Mouse (Mus musculus) heart, embryonic 15.5 days (tissue): Measurements from ENCODE around the gene AI464131. TPM values are rescaled to one million over a fixed set of nuclear protein-coding genes. Genes with fewer than 3 reads are reported as not detected.

Source experiments
- ATAC-seq: fragments of 200-750 bp; cut with Nextera tagmentation; replicated peaks from 2 replicates; pipeline ENCODE4 v1.8.0; 2017; ENCODE audit warnings: low read depth, moderate TSS enrichment; ENCODE audit not compliant: insufficient number of reproducible peaks, insufficient read depth, low FRiP score
- H3K27ac ChIP-seq: fragments of 300-500 bp; sonication (generic); 2 replicates; pipeline ENCODE4 v1.5.1; 2015; ENCODE audit warnings: mild to moderate bottlenecking, inconsistent platforms
- H3K27me3 ChIP-seq: fragments of 300-500 bp; sonication (generic); 2 replicates; pipeline ENCODE4 v1.6.1; 2015; ENCODE audit warnings: inconsistent platforms
- H3K36me3 ChIP-seq: fragments of 300-500 bp; sonication (generic); 2 replicates; pipeline ENCODE4 v1.6.1; 2015; ENCODE audit warnings: mild to moderate bottlenecking, inconsistent platforms
- H3K4me1 ChIP-seq: fragments of 300-500 bp; sonication (generic); replicated peaks from 2 replicates; pipeline ENCODE4 v1.6.1; 2015; ENCODE audit warnings: inconsistent platforms
- H3K4me2 ChIP-seq: fragments of 300-500 bp; sonication (generic); 2 replicates; pipeline ENCODE4 v1.6.1; 2015; ENCODE audit warnings: inconsistent platforms, mild to moderate bottlenecking, moderate library complexity
- H3K4me3 ChIP-seq: fragments of 300-500 bp; sonication (generic); 2 replicates; pipeline ENCODE4 v1.5.1; 2015; ENCODE audit warnings: mild to moderate bottlenecking, inconsistent platforms
- H3K9ac ChIP-seq: fragments of 300-500 bp; sonication (generic); 2 replicates; pipeline ENCODE4 v1.6.1; 2015; ENCODE audit warnings: mild to moderate bottlenecking, inconsistent platforms
- H3K9me3 ChIP-seq: fragments of 300-500 bp; sonication (generic); replicated peaks from 2 replicates; pipeline ENCODE4 v1.6.1; 2016; ENCODE audit warnings: inconsistent platforms
- WGBS: fragments of 180-500 bp; shearing (Covaris S2); methylation state at CpG from one replicate; pipeline ENCODE4 v1.1.7; 2015; ENCODE audit warnings: mixed read lengths; 5-methylcytosine and 5-hydroxymethylcytosine counted together
- polyA plus RNA-seq: library from polyadenylated mRNA; unstranded; fragments of >200 nt; fragmentation: Nextera tagmentation; extraction: Ambion mirVana; gene quantifications from 2 replicates; pipeline ENCODE4 v1.2.1, GENCODE M21; 2015

The AI464131 gene
- polyA plus RNA-seq, 1 experiment from 2014 or later = 2.7 TPM

DNA sequence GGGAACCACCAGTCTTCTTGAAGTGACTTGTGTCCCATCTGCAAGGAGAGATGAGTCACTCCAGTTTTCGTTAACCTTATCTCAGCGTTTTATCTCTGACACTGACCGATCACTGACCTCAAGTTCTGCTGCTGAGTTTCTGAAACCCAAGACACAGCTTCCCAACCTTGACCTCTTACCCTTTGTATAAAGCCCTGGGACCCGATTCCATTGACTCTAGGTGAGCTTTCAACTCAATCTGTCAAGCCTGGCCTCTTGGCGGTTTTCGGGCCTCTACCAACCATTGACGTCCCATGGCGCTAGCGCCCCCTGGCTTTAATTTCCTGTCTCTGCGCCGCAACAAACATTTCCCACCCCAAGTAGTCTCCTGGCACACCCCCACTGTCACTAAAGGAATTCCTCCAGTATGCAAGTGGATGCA, 2.3 kb upstream of the AI464131 start:
- whole genome bisulfite sequencing = 49% methylated on average over 11 of the region's 11 CpGs
- H3K27me3 ChIP-seq = peaks cover 50% of the 10 kb centered on the region

DNA sequence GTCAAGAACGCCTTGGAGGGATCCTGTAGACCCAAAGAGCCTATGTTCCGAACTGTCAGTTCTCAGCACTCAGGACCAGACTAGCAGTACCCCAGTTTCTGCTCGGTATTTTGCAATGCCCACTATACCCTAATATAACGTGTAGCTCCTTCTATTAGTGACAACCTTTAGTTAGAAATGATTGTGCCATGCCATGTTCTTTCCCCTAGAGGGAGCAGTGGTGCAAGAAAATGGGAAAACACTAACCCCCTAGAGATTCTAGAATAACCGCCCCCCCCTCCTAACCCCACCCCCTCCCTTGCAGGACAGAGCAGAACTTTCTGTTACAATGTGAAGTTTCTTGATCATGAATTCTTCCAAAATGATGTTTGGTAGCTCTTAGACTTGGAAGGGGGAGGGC, 1.4 kb upstream of the AI464131 start:
- Histone ChIP-seq H3K36me3 (no peaks in the 10 kb centered on the region), H3K4me3 (no peak overlapping the region), H3K9me3 (no peaks in the 10 kb centered on the region), H3K4me1 (peaks cover 30% of the 10 kb centered on the region), H3K27me3 (peaks cover 53% of the 10 kb centered on the region), H3K27ac (no peak overlapping the region), H3K9ac (no peak overlapping the region), H3K4me2 (no peak overlapping the region)
- 72% methylated on average over 5 of the region's 5 CpGs for WGBS
- no peak for ATAC-seq

More for the DNA sequence above, 2.3 kb upstream of the AI464131 start:
- Histone ChIP-seq H3K9me3 (no peaks in the 10 kb centered on the region), H3K4me2 (no peak overlapping the region), H3K4me3 (no peak overlapping the region), H3K27ac (no peak overlapping the region), H3K36me3 (no peaks in the 10 kb centered on the region), H3K4me1 (peaks cover 30% of the 10 kb centered on the region), H3K9ac (no peak overlapping the region)
- ATAC-seq = no peak

DNA sequence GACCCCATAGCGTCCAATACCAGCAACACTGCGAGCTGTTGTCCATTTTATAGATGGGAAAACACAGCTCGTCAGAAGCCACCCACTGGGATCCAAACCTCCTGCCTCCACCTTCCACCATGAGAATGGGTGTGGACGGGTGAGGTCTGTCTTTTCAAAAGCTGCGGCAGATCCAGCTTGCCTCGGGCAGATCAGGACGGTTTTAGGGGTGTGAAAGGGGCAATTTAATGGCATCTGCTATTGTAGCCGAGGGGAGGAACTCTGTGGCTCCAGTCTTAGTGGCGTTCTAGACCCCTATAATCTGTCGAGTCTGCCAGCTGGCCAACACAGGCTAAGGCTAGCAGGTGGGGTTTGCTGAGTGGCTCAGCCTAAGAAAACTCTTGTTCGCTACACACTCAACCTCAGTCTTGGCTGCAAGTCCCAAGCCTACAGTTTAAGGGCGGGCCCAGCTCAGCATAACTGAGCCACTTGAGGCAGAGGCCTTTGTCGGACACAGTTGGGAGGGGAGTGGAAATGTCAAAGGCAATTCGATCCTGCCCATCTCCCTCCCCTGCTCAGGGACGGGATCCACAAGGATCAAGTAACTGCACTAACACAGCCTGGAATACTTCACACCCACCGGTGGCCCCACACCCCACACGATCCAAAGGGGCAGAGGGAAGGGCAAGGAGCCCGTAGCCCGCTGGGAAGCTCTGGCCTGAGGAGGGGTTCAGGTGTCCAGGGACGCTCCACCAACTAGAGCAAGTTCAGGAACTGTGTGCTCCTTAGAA, 520 bp downstream of the AI464131 start:
- Histone ChIP-seq H3K27me3 (peaks cover 54% of the 10 kb centered on the region), H3K4me3 (peak overlapping the region; percentile 53), H3K4me2 (peak overlapping the region; percentile 86), H3K4me1 (peaks cover 47% of the 10 kb centered on the region), H3K27ac (peak overlapping the region; percentile 53; the same call in 1 of the 2 replicates), H3K9me3 (no peaks in the 10 kb centered on the region), H3K36me3 (no peaks in the 10 kb centered on the region), H3K9ac (peak overlapping the region; percentile 63)
- peak; percentile 16 for ATAC-seq
- WGBS = 16% methylated on average over 20 of the region's 20 CpGs

DNA sequence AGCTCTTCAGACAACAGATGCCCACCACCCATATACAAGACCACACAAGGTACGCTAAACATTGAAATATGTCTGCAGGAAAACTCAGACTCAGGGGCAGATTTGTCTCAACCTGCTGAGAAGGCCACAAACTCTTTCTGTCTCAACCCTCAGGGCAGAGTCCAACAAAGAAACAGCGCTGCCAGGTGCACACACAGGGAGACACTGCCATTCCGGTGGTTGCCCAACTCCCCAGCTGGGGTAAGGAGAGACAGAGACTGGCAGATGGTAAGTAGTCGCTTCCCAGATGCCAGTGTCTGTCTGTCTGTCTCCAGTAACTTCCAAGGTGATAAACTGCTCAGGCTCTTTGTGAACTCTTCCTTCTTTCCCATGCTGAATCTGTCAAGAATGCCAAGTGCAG, 2.1 kb downstream of the AI464131 start:
- Histone ChIP-seq H3K36me3 (no peaks in the 10 kb centered on the region), H3K9ac (no peak overlapping the region), H3K4me1 (peaks cover 34% of the 10 kb centered on the region), H3K4me3 (no peak overlapping the region), H3K9me3 (no peaks in the 10 kb centered on the region), H3K27me3 (peaks cover 68% of the 10 kb centered on the region), H3K27ac (no peak overlapping the region), H3K4me2 (no peak overlapping the region)
- no peak for ATAC-seq
- 87% methylated on average over 4 of the region's 4 CpGs for WGBS

DNA sequence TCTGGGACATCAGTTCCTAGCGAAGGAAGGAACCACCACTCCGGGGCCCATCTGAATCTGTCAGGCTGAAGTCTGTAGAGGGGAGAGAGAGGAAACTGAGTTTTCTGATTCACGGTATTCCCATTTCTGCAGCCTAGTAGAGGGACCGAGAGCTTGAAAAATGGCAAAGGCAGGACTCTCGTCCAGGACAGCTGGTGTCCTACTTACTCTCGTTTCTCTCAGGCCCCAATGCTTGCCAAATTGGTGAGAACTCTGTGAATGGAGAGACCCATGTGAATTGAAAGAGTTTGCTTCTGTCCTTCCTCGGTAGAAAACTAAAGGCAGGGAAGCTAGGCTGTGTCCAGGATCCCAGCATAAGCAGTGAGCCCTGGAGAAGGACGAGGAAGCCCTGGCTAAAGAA, 3.3 kb downstream of the AI464131 start:
- H3K27me3 ChIP-seq = peaks cover 73% of the 10 kb centered on the region
- H3K4me2 ChIP-seq = no peak overlapping the region

DNA sequence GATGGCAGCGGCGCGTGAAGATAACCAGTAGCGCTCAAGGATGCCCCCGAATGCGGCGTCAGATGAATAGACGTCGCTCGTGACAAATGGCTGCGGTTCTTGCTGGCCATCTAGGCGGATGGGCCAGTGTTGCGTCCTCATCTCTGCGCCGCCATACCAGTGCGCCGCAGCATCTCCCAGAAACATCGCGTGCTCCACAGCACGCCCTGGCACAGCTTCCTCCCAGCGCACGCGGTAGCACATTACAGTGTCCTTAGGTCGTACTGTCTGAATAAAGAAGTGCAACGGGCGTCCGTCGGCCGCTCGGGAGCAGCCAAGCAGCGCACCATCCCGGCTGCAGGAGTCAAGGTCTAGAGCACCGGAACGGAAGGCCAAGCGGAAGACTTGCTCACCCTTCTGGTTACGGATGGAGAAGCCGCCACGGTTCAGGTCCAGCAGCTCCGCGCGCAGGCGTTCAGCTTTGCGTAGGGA, 3.9 kb downstream of the AI464131 start:
- H3K9me3 ChIP-seq = no peaks in the 10 kb centered on the region
- 12% methylated on average over 43 of the region's 43 CpGs for WGBS
- H3K9ac ChIP-seq = no peak overlapping the region
- H3K4me2 ChIP-seq = peak overlapping the region; percentile 70
- H3K4me1 ChIP-seq = peaks cover 33% of the 10 kb centered on the region
- peak overlapping the region; percentile 41 for H3K4me3 ChIP-seq
- no peaks in the 10 kb centered on the region for H3K36me3 ChIP-seq
- ATAC-seq = no peak
- peaks cover 75% of the 10 kb centered on the region for H3K27me3 ChIP-seq
- no peak overlapping the region for H3K27ac ChIP-seq

More for the DNA sequence above, 3.3 kb downstream of the AI464131 start:
- Histone ChIP-seq H3K9me3 (no peaks in the 10 kb centered on the region), H3K4me1 (peaks cover 33% of the 10 kb centered on the region), H3K27ac (no peak overlapping the region), H3K36me3 (no peaks in the 10 kb centered on the region), H3K4me3 (no peak overlapping the region), H3K9ac (no peak overlapping the region)
- WGBS = 69% methylated on average over 8 of the region's 8 CpGs
- no peak for ATAC-seq

DNA sequence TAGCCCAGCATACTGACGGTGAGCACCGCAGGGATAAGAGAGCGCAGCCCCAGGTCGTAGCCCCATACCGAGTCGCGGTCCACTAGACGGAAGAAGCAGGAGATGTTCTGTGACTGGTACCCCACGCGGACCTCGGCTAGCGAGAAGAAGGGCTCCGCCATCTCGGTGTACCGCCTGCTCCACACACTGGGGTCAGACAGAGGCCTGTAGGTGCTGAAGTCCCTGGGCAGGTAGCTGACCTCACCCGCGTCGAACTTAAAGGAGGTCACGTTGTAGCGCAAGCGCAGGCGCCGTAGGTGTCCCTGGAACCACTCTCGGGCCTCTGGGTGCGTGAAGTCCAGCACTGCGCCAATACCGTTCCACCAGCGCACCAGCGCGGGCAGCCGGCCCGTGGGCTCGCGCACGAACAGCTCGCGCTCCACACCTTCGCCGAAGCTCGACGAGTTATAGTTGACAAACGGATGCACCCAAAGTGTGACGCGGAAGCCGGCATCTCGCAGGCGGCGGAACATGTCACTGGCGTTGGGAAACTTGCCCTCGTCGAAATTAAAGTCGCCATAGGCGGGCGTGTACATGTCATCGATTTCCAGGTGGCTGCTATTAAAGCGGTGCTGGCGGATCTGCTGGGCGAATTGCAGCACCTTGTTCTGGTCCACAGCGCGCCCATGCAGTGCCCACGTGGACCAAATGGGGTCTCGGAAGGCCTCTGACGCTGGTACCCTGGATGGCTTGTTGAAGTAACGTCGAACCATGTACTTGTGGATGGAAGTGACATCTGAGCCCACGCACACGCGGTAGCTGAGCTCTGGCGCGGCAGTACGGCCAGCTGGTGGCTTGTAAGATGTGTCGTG, 4.7 kb downstream of the AI464131 start:
- Histone ChIP-seq H3K9ac (peak overlapping the region; percentile 25; the same call in 1 of the 2 replicates), H3K4me3 (peak overlapping the region; percentile 41), H3K4me2 (peak overlapping the region; percentile 70), H3K4me1 (peaks cover 33% of the 10 kb centered on the region), H3K27ac (no peak overlapping the region), H3K36me3 (no peaks in the 10 kb centered on the region), H3K27me3 (peaks cover 75% of the 10 kb centered on the region), H3K9me3 (no peaks in the 10 kb centered on the region)
- 10% methylated on average over 72 of the region's 72 CpGs for WGBS
- no peak for ATAC-seq

DNA sequence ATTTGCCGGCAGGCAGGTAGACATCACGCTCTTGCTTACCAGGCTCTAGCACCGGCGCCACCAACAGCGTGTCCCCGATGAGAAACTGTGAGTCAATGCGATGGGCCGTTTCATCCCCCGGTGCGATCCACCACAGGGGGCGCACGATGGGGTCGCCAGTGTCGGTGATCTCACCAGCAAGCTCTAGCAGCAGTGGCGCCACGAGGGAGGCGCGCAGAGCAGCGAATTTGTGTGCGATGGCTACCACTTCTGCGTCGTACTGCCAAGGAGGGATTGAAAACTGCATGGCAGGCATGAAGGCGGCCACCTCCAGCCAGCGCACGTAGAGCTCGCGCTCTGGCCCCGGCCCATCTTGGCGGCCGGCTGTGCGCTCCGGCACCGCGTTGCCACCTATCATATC, 5.3 kb downstream of the AI464131 start:
- no peak for ATAC-seq
- Histone ChIP-seq H3K4me3 (peak overlapping the region; percentile 41), H3K9me3 (no peaks in the 10 kb centered on the region), H3K36me3 (no peaks in the 10 kb centered on the region), H3K4me1 (peaks cover 29% of the 10 kb centered on the region), H3K4me2 (peak overlapping the region; percentile 70), H3K27ac (no peak overlapping the region), H3K27me3 (peaks cover 74% of the 10 kb centered on the region), H3K9ac (peak overlapping the region; percentile 25; the same call in 1 of the 2 replicates)
- WGBS = 5% methylated on average over 34 of the region's 34 CpGs

DNA sequence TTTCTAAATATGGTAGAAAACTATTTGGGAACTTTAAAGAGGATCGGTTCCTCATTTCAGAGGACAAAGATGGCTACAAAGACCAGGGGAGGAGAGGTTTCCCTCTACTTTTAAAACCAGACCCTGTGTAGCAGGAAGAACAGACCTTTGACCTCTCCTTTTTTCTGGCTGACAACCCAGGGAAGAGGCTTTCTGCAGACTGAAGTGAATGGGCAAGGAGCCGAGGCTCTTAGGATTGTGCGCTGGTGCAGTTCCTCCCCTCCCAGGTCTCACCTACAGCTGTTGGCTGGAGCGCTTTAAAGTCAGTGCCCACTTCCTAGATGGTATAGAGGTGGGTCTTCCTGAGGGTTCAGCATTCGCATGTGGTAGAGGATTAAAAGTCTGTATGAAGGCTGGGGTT, 5.8 kb downstream of the AI464131 start:
- H3K4me2 ChIP-seq = no peak overlapping the region
- ATAC-seq = no peak
- WGBS = 56% methylated on average over 5 of the region's 5 CpGs

DNA sequence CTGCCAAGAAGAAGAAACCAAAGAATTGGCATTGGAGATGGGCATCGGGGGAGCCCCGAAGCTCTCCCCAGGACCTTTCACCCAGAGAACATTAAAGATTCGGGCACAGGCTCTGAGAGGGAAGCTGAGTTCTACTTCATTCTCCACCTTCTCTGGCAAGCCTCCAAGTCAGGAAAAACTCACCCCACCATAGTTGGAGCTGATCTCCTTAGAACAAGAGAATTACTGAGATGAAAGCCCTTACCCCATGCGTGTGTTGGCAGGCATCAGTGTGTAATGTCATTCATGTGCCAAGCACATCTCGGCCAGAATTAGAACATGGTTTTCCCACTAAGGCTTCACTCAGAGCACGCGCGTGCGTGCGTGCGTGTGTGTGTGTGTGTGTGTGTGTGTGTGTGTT, 7.0 kb downstream of the AI464131 start:
- peak; percentile 73 for ATAC-seq
- peaks cover 21% of the 10 kb centered on the region for H3K4me1 ChIP-seq
- H3K27ac ChIP-seq = no peak overlapping the region
- no peaks in the 10 kb centered on the region for H3K36me3 ChIP-seq
- 76% methylated on average over 11 of the region's 11 CpGs for WGBS
- H3K27me3 ChIP-seq = peaks cover 58% of the 10 kb centered on the region
- H3K9me3 ChIP-seq = no peaks in the 10 kb centered on the region
- no peak overlapping the region for H3K4me2 ChIP-seq
- H3K9ac ChIP-seq = no peak overlapping the region
- H3K4me3 ChIP-seq = no peak overlapping the region

More for the DNA sequence above, 5.8 kb downstream of the AI464131 start:
- H3K9ac ChIP-seq = no peak overlapping the region
- H3K4me1 ChIP-seq = peaks cover 23% of the 10 kb centered on the region
- H3K27ac ChIP-seq = no peak overlapping the region
- peaks cover 70% of the 10 kb centered on the region for H3K27me3 ChIP-seq
- no peaks in the 10 kb centered on the region for H3K9me3 ChIP-seq
- no peak overlapping the region for H3K4me3 ChIP-seq
- no peaks in the 10 kb centered on the region for H3K36me3 ChIP-seq

DNA sequence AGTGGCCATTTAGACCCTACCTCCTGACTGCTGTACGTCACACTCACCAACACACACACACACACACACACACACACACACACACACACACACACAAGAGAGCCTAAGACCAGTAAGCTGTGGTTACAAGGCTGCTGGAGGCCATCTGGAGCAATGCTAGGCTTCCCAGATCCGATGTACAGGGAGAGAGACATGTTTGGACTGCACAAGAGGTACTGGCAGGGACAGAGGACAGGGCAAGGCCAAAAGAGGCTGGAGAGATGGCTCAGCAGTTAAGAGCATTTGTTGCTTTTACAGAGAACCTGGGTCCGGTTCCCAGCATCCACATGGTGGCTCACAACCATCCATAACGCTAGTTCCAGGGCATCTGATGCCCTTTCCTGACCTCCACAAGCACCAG, 7.8 kb downstream of the AI464131 start:
- Histone ChIP-seq H3K4me3 (no peak overlapping the region), H3K4me1 (peaks cover 21% of the 10 kb centered on the region), H3K27me3 (peaks cover 50% of the 10 kb centered on the region), H3K4me2 (no peak overlapping the region), H3K36me3 (no peaks in the 10 kb centered on the region), H3K9ac (no peak overlapping the region), H3K27ac (no peak overlapping the region), H3K9me3 (no peaks in the 10 kb centered on the region)
- WGBS = 73% methylated on average over 4 of the region's 4 CpGs
- ATAC-seq = no peak
